Mouse (Mus musculus): ENCODE results near the gene Rab3il1.

DNA sequence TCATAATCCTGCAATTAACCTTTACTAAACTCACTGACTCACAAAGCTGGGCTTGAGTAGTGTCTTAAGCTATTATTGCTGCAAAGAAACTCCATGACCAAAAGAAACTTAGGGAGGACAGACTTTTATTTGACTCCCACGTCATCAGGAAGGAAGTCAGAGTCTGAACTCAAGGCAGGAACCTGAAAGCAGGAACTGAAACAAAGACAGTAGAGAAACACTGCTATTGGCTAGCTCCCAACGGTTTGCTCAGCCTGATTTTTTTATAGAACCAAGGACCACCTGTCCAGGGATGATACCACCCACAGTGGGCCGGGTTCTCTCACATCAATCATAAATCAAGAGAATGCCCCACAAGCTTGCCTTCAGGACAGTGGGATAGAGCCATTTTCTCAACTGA, 49.1 kb upstream of the Rab3il1 start:
- TF ChIP-seq CTCF (conservative IDR thresholded peaks at IDR 0.05; ENCODE audit: low read length), result no peak
- no peak for TF ChIP-seq NANOG (IDR thresholded peaks at IDR 0.05; ENCODE audit: borderline replicate concordance, low read length)

Data from E14TG2a.4 (cell line).